Mouse (Mus musculus) MEL (cell line): Measurements from ENCODE around the gene Tmem82. TPM values are rescaled to one million over a fixed set of nuclear protein-coding genes. Genes with fewer than 3 reads are reported as not detected.

ENCODE experiments used
- DNase-seq: peaks from one replicate; pipeline ENCODE4 v3.0.0; 2011; ENCODE audit warnings: low read depth, low spot score
- H3K27ac ChIP-seq: 2 replicates; pipeline ENCODE4 v1.5.1; 2012; ENCODE audit warnings: low read depth, mild to moderate bottlenecking, control low read depth, low read length, moderate library complexity; ENCODE audit not compliant: control insufficient read depth
- H3K27me3 ChIP-seq, 2 experiments: fragments of 150-350 bp in 1 of 2; sonication (generic) in 1 of 2; 2 replicates each; pipeline ENCODE4 v1.6.1; 2012; ENCODE audit warnings: low read length in 2 of 2, mild to moderate bottlenecking in 2 of 2, improper control_type of control experiment in 1 of 2, moderate library complexity in 1 of 2; ENCODE audit not compliant: insufficient read depth in 2 of 2, control insufficient read depth in 1 of 2
- H3K36me3 ChIP-seq, 2 experiments: 2 replicates each; pipeline ENCODE4 v1.6.1; 2012 to 2014; ENCODE audit warnings: low read length in 2 of 2, improper control_type of control experiment in 1 of 2, inconsistent platforms in 1 of 2, mild to moderate bottlenecking in 1 of 2; ENCODE audit not compliant: insufficient read depth in 2 of 2, control insufficient read depth in 1 of 2
- H3K4me1 ChIP-seq, 2 experiments: fragments of 150-350 bp in 1 of 2; sonication (generic) in 1 of 2; 2 replicates each; pipeline ENCODE4 v1.6.1; 2012; ENCODE audit warnings: low read length in 2 of 2, improper control_type of control experiment in 1 of 2, mild to moderate bottlenecking in 1 of 2; ENCODE audit not compliant: insufficient read depth in 2 of 2, control insufficient read depth in 1 of 2
- H3K4me3 ChIP-seq, 2 experiments: fragments of 150-350 bp in 1 of 2; sonication (generic) in 1 of 2; 2 replicates each; pipeline ENCODE4 v1.5.1; 2012; ENCODE audit warnings: low read depth in 2 of 2, low read length in 2 of 2, mild to moderate bottlenecking in 2 of 2, moderate library complexity in 2 of 2, control low read depth in 1 of 2, improper control_type of control experiment in 1 of 2; ENCODE audit not compliant: control insufficient read depth in 1 of 2, insufficient read depth in 1 of 2
- H3K79me2 ChIP-seq: 2 replicates; pipeline ENCODE4 v1.6.1; 2012; ENCODE audit warnings: mild to moderate bottlenecking, low read length, moderate library complexity; ENCODE audit not compliant: control insufficient read depth, poor library complexity, insufficient read depth
- H3K9ac ChIP-seq: 2 replicates; pipeline ENCODE4 v1.6.1; 2012; ENCODE audit warnings: low read depth, mild to moderate bottlenecking, control low read depth, low read length, moderate library complexity; ENCODE audit not compliant: control insufficient read depth, poor library complexity, severe bottlenecking
- H3K9me3 ChIP-seq: fragments of 150-350 bp; sonication (generic); replicated peaks from 2 replicates; pipeline ENCODE4 v1.6.1; 2012; ENCODE audit warnings: mild to moderate bottlenecking, low read length, improper control_type of control experiment, moderate library complexity; ENCODE audit not compliant: insufficient read depth
- CHD2 ChIP-seq: IDR thresholded peaks from 2 replicates; pipeline ENCODE4 v1.6.1; 2011; ENCODE audit warnings: low read length, improper control_type of control experiment
- E2F4 ChIP-seq: IDR thresholded peaks from 2 replicates; pipeline ENCODE4 v1.6.1; 2011; ENCODE audit warnings: low read depth, low read length, improper control_type of control experiment, borderline replicate concordance
- ELF1 ChIP-seq: IDR thresholded peaks from 2 replicates; pipeline ENCODE4 v1.6.1; 2014; ENCODE audit warnings: low read depth, mild to moderate bottlenecking, inconsistent platforms, low read length, improper control_type of control experiment, moderate library complexity
- EP300 ChIP-seq, 2 experiments: IDR thresholded peaks; 2 replicates each; pipeline ENCODE4 v1.6.1; 2011; ENCODE audit warnings: improper control_type of control experiment in 2 of 2, low read length in 2 of 2, low read depth in 1 of 2, mild to moderate bottlenecking in 1 of 2
- ETS1 ChIP-seq: IDR thresholded peaks from 2 replicates; pipeline ENCODE4 v1.6.1; 2012; ENCODE audit warnings: low read depth, mild to moderate bottlenecking, inconsistent platforms, low read length, improper control_type of control experiment, moderate library complexity
- HCFC1 ChIP-seq: IDR thresholded peaks from 2 replicates; pipeline ENCODE4 v1.6.1; 2012; ENCODE audit warnings: low read depth, mild to moderate bottlenecking, inconsistent platforms, low read length, improper control_type of control experiment, moderate library complexity
- MXI1 ChIP-seq: IDR thresholded peaks from 2 replicates; pipeline ENCODE4 v1.6.1; 2011; ENCODE audit warnings: mild to moderate bottlenecking, low read depth, low read length, improper control_type of control experiment
- MYC ChIP-seq: IDR thresholded peaks from 2 replicates; pipeline ENCODE4 v1.6.1; 2011; ENCODE audit warnings: low read depth, mild to moderate bottlenecking, low read length, improper control_type of control experiment, moderate library complexity
- NELFE ChIP-seq: IDR thresholded peaks from 2 replicates; pipeline ENCODE4 v1.6.1; 2011; ENCODE audit warnings: low read depth, low read length, improper control_type of control experiment
- NRF1 ChIP-seq: IDR thresholded peaks from 2 replicates; pipeline ENCODE4 v1.6.1; 2014; ENCODE audit warnings: low read depth, mild to moderate bottlenecking, inconsistent platforms, low read length, improper control_type of control experiment, moderate library complexity; ENCODE audit not compliant: poor library complexity, insufficient read depth, severe bottlenecking
- POLR2A ChIP-seq, 2 experiments: IDR thresholded peaks; 2 replicates each; pipeline ENCODE4 v1.6.1; 2011 to 2012; ENCODE audit warnings: low read length in 2 of 2, mild to moderate bottlenecking in 2 of 2, control low read depth in 1 of 2, improper control_type of control experiment in 1 of 2, low read depth in 1 of 2, moderate library complexity in 1 of 2; ENCODE audit not compliant: control insufficient read depth in 1 of 2, insufficient read depth in 1 of 2, poor library complexity in 1 of 2
- POLR2AphosphoS2 ChIP-seq: IDR thresholded peaks from 2 replicates; pipeline ENCODE4 v1.6.1; 2011; ENCODE audit warnings: low read length, improper control_type of control experiment
- TAL1 ChIP-seq: IDR thresholded peaks from 2 replicates; pipeline ENCODE4 v1.6.1; 2012; ENCODE audit warnings: mild to moderate bottlenecking, inconsistent platforms, low read length, moderate library complexity, mixed read lengths
- TCF12 ChIP-seq: IDR thresholded peaks from 2 replicates; pipeline ENCODE4 v1.6.1; 2014; ENCODE audit warnings: low read depth, mild to moderate bottlenecking, inconsistent platforms, low read length, improper control_type of control experiment, moderate library complexity
- USF1 ChIP-seq: IDR thresholded peaks from 2 replicates; pipeline ENCODE4 v1.6.1; 2014; ENCODE audit warnings: low read depth, mild to moderate bottlenecking, inconsistent platforms, low read length, improper control_type of control experiment, moderate library complexity
- USF2 ChIP-seq, 2 experiments: IDR thresholded peaks; 2 replicates each; pipeline ENCODE4 v1.6.1; 2011 to 2012; ENCODE audit warnings: improper control_type of control experiment in 2 of 2, low read length in 2 of 2, borderline replicate concordance in 1 of 2, inconsistent platforms in 1 of 2, low read depth in 1 of 2, mild to moderate bottlenecking in 1 of 2; ENCODE audit not compliant: insufficient read depth in 1 of 2
- ZMIZ1 ChIP-seq: IDR thresholded peaks from 2 replicates; pipeline ENCODE4 v1.6.1; 2012; ENCODE audit warnings: low read depth, mild to moderate bottlenecking, inconsistent platforms, low read length, improper control_type of control experiment, moderate library complexity
- polyA plus RNA-seq, 2 experiments: library from polyadenylated mRNA; stranded (reverse) in 1 of 2; unstranded in 1 of 2; fragments of >175 nt in 1 of 2; fragments of >200 nt in 1 of 2; gene quantifications; 2 replicates each; pipeline versions ENCODE4 v1.2.1 to v1.2.4; 2012; ENCODE audit warnings: low replicate concordance in 2 of 2, low read depth in 1 of 2; ENCODE audit not compliant: insufficient read length in 2 of 2, insufficient read depth in 1 of 2, missing spikeins in 1 of 2
- total RNA-seq: library from RNA; depleted of rRNA; stranded (reverse); fragments of 300-350 nt; gene quantifications from 2 replicates; pipeline ENCODE4 v1.2.3, GENCODE M21; 2012

Gene Tmem82
- total and polyA plus RNA-seq, 3 experiments: 0.21 TPM; not detected in 2

DNA sequence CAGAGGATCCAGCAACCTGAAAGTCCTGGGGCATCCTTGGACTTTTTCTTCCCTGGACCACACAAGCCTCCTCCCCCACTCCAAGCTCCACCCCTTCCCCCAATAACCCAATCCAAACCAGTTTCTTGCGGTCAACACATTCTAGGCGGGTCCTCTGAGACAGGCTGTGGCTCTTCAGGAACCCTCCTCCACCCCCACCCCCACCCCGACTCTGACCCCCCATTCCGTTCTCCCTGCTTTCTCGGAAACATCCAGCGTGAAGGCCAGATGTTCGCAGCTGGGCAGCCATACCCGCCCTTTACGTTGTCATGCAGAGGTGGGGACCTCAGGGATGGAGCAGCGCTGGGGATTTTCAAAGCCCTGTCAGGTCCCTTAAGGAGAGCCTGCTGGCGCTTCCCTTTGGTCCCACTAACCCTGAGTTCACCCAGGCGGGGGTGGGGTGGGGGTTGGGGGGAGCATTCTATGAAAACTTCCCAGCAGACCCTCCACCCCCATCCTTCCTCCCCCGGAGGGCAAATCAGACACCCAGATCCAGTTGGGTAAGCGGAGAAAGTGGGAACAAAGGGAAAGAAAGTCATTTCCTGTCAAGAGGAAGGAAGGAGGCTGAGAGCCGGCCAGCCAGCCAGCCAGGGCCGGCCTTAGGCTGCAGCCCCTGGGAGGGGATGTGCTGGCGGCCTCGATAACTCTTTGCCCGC, 20.1 kb downstream of the Tmem82 start:
- H3K4me1 ChIP-seq: no peaks in the 10 kb centered on the region; a peak in 1 of 4 replicates
- H3K27ac ChIP-seq: no peak overlapping the region
- no peak for TF ChIP-seq POLR2A (IDR thresholded peaks at IDR 0.05; ENCODE audit: control insufficient read depth in 1 of 2, insufficient read depth in 1 of 2, low read depth in 1 of 2, low read length in 2 of 2, poor library complexity in 1 of 2)
- TF ChIP-seq E2F4: no peak
- TF ChIP-seq HCFC1: no peak
- no peak for DNase-seq
- no peaks in the 10 kb centered on the region for H3K36me3 ChIP-seq
- no peak overlapping the region for H3K9ac ChIP-seq
- no peaks in the 10 kb centered on the region for H3K79me2 ChIP-seq
- H3K9me3 ChIP-seq: no peaks in the 10 kb centered on the region
- H3K27me3 ChIP-seq: no peaks in the 10 kb centered on the region; a peak in 1 of 4 replicates
- no peak overlapping the region for H3K4me3 ChIP-seq

GRCm38 (mm10) chr4:141596700-141597328, 21.6 kb downstream of the Tmem82 start:
- Histone ChIP-seq H3K4me1 (no peaks in the 10 kb centered on the region; a peak in 1 of 4 replicates), H3K9me3 (no peaks in the 10 kb centered on the region), H3K27ac (no peak overlapping the region), H3K36me3 (no peaks in the 10 kb centered on the region), H3K79me2 (no peaks in the 10 kb centered on the region), H3K9ac (no peak overlapping the region), H3K27me3 (no peaks in the 10 kb centered on the region; a peak in 1 of 4 replicates), H3K4me3 (no peak overlapping the region)
- no peak for TF ChIP-seq HCFC1
- no peak for TF ChIP-seq ELF1
- TF ChIP-seq TCF12: no peak
- no peak for TF ChIP-seq POLR2A (IDR thresholded peaks at IDR 0.05; ENCODE audit: control insufficient read depth in 1 of 2, insufficient read depth in 1 of 2, low read depth in 1 of 2, low read length in 2 of 2, poor library complexity in 1 of 2)
- TF ChIP-seq POLR2AphosphoS2: no peak
- TF ChIP-seq USF2 (IDR thresholded peaks at IDR 0.05; ENCODE audit: borderline replicate concordance in 1 of 2, insufficient read depth in 1 of 2, low read depth in 1 of 2, low read length in 2 of 2): no peak
- no peak for TF ChIP-seq NRF1
- TF ChIP-seq EP300 (IDR thresholded peaks at IDR 0.05; ENCODE audit: low read depth in 1 of 2, low read length in 2 of 2): no peak
- TF ChIP-seq CHD2: no peak
- TF ChIP-seq TAL1: no peak
- TF ChIP-seq MYC: no peak
- no peak for TF ChIP-seq ZMIZ1
- TF ChIP-seq MXI1: no peak
- no peak for TF ChIP-seq USF1
- TF ChIP-seq ETS1: no peak
- no peak for TF ChIP-seq NELFE
- DNase-seq: no peak
